Mouse (Mus musculus): ENCODE measurements around the gene Reps2.

DNA sequence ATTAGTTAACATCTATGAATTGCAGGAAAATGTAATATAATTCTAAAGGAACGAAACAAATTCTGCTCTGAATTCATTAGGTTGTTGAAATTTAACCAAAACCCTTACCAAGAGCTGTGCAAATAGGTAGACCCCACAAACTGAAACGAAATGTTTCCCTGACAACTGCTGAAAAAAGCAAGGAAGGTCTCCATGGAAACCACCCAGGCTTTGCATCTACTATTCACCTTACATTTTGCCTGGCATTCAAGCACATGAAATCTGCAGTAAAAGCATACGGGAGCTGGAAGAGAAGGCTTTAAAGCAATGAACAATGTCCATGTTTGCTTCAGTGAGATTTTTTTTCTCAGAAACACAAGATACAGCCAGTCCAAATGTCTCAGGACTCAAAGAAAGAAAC lies 59.1 kb downstream of the Reps2 start:
- TF ChIP-seq CTCF (IDR thresholded peaks at IDR 0.05; ENCODE audit: insufficient read depth, low read depth, low read length) (no peak), POLR2A (IDR thresholded peaks at IDR 0.05; ENCODE audit: insufficient read depth, low read depth, low read length) (no peak)
